Mouse (Mus musculus): ENCODE measurements around the gene Rps8.

DNA sequence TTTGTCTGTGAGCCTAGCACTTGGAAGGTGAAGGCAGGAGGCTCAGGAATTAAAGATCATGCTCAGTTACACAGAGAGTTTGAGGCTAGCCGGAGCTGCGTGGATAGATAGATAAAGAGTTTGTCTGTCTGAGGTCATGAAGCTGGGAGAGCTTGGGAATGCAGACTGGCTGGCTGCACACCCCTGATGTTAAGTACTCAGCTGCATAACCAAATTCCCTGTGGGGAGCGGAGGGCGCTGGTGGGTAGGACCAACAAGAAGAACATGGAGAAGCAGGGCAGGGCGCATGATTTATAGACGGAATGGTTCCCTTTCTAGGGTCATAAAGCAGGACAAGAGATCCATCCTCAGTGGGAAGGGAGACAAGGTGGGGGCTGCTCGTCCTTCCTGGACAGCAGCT is 13.0 kb downstream of the Rps8 start:
- no peak for TF ChIP-seq CTCF (IDR thresholded peaks at IDR 0.05; ENCODE audit: extremely low read depth, insufficient read depth, low read length)
- TF ChIP-seq POLR2A (IDR thresholded peaks at IDR 0.05; ENCODE audit: extremely low read depth, insufficient read depth, low read length) = no peak

Measured in cortical plate, adult 2 months (tissue).